Mouse (Mus musculus) skeletal muscle tissue, adult 2 months (tissue): ENCODE results near the gene Rpl24.

Experiments
- DNase-seq: peaks from one replicate; pipeline ENCODE4 v3.0.0-alpha.2; 2012; ENCODE audit warnings: low read depth, low spot score

Gene Rpl24

GRCm38 (mm10) chr16:55971735-55972615, 5.9 kb downstream of the Rpl24 start:
- no peak for DNase-seq

GRCm38 (mm10) chr16:55972626-55973201, 6.6 kb downstream of the Rpl24 start:
- DNase-seq = no peak

GRCm38 (mm10) chr16:55973431-55974255, 7.6 kb downstream of the Rpl24 start, which contains the start of gene Zbtb11:
TSS of gene Zbtb11 (plus strand) at chr16:55973883.
- peak; percentile 98 for DNase-seq

- DNase-seq = peak; percentile 75
Observed at GRCm38 (mm10) chr16:55974256-55974902, 8.3 kb downstream of the Rpl24 start.

GRCm38 (mm10) chr16:55974903-55975285, 8.8 kb downstream of the Rpl24 start:
- peak; percentile 51 for DNase-seq

- no peak for DNase-seq
Observed at GRCm38 (mm10) chr16:55986001-55986400, 19.9 kb downstream of the Rpl24 start.

- DNase-seq = no peak
Observed at GRCm38 (mm10) chr16:55990311-55990710, 24.2 kb downstream of the Rpl24 start.

GRCm38 (mm10) chr16:55994235-55994634, 28.2 kb downstream of the Rpl24 start:
- DNase-seq = no peak

GRCm38 (mm10) chr16:56006798-56007197, 40.7 kb downstream of the Rpl24 start:
- no peak for DNase-seq

- DNase-seq = no peak
Observed at GRCm38 (mm10) chr16:56008862-56009261, 42.8 kb downstream of the Rpl24 start.

GRCm38 (mm10) chr16:56012789-56013743, 47.0 kb downstream of the Rpl24 start:
- no peak for DNase-seq

- DNase-seq = no peak
Observed at GRCm38 (mm10) chr16:56014076-56014475, 48.0 kb downstream of the Rpl24 start.

- no peak for DNase-seq
Observed at GRCm38 (mm10) chr16:56019660-56020059, 53.6 kb downstream of the Rpl24 start.
